Mouse (Mus musculus): ENCODE measurements around the gene Tmcc2.
A peak's percentile ranks its signal among the peaks of the same experiment; 100 is the strongest.

The Tmcc2 gene

DNA sequence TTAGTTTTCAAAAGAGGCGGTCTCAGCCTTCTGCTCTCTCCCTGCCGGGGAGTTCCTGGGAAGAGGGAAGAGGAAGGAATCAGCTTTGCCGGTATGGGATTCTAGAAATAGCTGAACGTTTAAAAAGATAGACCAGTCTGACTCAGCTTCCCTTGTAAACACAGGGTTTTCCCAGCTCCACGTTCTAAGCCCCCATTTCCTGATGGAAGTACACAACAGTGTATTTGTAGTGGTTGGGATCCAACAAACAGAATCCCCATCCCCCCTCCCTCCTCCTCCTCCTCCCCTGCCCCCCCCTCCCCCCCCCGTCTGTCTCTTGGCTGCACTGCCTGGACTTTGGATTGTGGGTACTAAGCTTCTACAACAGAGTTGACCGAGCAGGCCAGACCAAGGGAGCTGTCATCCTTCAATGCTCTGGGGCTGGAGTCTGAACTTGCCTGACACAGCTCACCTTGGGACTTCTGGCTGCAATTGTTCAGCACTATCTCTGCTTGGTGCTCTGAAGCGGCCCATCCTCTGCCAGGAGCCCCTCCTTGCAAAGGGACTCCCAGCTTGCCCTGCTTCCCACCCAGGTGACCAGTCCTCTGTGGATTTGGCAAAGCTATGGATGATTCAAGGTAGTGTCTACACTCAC, 52.9 kb downstream of the Tmcc2 start:
- no peak for DNase-seq

- DNase-seq = no peak
Measured at GRCm38 (mm10) chr1:132336921-132337320, 54.2 kb downstream of the Tmcc2 start.

- DNase-seq = no peak
Measured at GRCm38 (mm10) chr1:132335378-132335965, 55.6 kb downstream of the Tmcc2 start.

DNA sequence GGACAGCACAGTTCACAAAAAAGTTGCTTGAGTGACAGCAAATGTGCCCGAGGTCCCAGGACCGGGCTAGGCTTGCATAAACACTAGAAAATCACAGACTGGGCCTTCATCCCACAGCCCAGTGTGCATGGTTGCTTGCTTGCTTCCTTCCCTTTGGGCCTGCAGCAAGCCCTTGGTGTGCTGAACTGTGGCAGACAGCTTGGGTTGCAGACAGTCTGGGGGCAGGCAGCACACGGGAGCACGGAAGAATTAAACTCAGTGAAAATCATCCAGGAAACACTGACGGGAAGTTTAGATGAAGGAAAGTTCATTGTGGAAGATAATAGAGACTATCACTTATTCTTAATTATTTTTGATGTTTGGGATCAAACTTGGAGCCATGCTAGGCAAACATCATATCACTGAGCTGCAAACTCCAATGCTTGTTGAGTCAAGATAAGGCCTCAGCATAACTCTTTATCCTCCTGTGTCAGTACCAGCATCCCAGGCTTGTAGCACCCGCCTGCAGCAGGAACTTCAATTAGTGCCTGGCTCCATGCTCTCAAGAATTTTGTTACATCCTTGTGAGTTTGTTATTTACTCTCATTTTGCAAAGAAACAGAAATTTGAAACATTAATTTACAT, 56.8 kb downstream of the Tmcc2 start:
- no peak for DNase-seq

- DNase-seq = peak; percentile 65
Measured at GRCm38 (mm10) chr1:132333675-132334141, 57.4 kb downstream of the Tmcc2 start.

GRCm38 (mm10) chr1:132333201-132333600, 57.9 kb downstream of the Tmcc2 start:
- no peak for DNase-seq

GRCm38 (mm10) chr1:132331283-132331682, 59.8 kb downstream of the Tmcc2 start:
- no peak for DNase-seq

GRCm38 (mm10) chr1:132330397-132330796, 60.7 kb downstream of the Tmcc2 start:
- no peak for DNase-seq

GRCm38 (mm10) chr1:132329656-132330055, 61.4 kb downstream of the Tmcc2 start:
- no peak for DNase-seq

DNA sequence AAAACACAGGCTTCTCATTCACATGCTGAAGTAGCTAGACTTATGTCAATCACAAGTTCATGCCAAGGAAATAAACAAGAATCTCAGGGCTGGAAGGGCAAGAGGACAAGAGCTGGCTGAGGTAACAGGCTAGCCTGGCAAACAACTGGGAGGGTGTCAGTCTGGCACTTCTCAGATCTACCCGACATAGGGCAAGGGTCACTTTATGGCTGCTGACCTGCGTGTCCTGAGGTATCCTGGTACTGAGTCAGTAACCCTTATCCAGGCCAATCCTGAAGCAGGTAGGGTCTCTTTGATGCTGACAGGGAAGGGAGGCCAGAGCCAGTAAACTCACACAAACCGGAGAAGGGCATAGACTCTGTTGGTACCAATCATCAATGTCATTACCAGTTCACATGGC, 62.5 kb downstream of the Tmcc2 start:
- DNase-seq = no peak

GRCm38 (mm10) chr1:132327477-132327876, 63.6 kb downstream of the Tmcc2 start:
- DNase-seq = no peak

- DNase-seq = no peak
Measured at GRCm38 (mm10) chr1:132326777-132327176, 64.3 kb downstream of the Tmcc2 start.

DNA sequence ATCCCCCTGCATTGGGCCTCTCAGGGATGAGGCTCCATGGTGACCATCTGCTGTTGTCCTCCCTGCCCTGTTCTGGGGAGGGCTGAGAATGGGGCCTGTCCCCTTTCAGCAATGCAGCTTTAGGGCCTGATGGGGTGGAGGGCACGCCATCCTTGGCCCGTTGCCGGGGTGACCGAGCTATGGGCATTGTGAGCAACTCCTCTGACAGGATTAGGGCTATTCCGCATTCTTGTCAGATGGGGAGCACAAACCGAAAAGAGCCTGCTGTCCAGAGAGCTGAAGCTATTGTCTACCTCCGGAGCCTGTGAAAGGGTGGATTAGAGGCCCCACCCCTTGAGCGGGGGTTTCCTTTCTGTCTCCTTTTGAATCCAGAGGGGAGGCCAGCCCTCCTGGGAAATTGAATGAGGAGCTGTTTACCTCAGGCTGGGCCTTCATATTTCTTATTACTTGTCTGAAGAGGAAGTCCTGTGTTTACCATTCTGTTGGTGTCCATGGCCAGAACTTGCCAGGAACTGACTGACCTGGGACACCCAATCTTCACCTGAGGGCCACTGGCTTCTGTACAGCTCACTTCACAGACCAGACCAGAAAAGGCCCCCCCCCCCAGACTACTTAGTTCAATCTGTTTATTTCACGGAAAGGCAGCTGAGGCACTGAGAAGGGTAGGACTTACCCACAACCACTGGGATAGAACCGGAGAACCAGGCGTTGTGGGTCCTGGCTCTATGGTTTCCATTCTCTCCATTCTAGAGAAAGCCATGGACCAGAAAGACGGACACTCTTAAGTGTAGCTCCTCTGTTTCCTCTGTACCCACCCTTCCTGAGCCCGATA, 68.2 kb downstream of the Tmcc2 start:
- DNase-seq = peak; percentile 49

GRCm38 (mm10) chr1:132321821-132322580, 69.1 kb downstream of the Tmcc2 start:
- no peak for DNase-seq

GRCm38 (mm10) chr1:132319242-132319641, 71.8 kb downstream of the Tmcc2 start:
- DNase-seq = peak; percentile 87

- DNase-seq = no peak
Measured at GRCm38 (mm10) chr1:132317894-132318863, 72.9 kb downstream of the Tmcc2 start.

DNA sequence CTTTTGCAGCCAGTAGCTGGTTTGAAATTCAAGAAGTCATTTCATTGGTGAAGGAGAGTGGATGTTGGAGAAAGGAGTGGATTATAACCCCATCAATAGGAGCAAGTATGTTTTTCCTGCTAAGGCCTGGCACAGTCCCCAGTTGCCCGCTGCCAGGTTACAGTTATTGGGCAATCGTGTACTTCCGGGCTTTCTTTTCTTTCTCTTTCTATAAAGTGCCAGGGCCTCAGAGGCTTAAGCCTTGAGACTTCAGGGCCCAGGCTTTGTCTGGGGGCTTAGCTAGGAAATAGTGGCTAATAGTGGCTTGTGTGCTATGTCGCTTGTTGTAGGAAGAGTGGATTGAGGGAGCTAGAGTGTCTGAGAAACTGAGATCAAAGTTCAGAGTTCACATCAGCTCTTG, 73.7 kb downstream of the Tmcc2 start:
- DNase-seq = peak; percentile 75

- DNase-seq = no peak
Measured at GRCm38 (mm10) chr1:132316625-132316994, 74.5 kb downstream of the Tmcc2 start.

GRCm38 (mm10) chr1:132315889-132316624, 75.0 kb downstream of the Tmcc2 start, which contains the start of gene Nuak2:
Gene Nuak2 (plus strand): TSS chr1:132316126.
- peak; percentile 91 for DNase-seq

DNA sequence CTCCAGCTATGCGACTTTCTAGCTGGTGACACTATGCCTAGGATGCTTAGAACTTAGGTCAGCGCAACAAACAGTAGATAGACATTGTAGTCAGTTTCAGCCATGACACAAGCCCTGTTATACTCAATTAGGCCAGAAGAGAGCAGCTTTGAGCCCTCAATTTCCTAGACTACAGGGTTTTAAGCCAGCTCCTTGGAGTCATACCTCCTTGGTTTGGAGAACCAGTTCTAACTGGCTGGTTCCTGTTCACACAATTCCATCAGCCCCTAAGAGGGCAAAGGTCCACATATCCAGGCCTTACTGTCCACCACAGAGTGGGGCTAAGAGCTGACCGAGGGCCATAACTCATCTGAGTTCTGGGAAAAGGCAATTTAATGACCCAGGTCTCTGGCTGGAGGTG, 78.4 kb downstream of the Tmcc2 start:
- DNase-seq = peak; percentile 75

- DNase-seq = no peak
Measured at GRCm38 (mm10) chr1:132312043-132312442, 79.0 kb downstream of the Tmcc2 start.
